Mouse (Mus musculus) testis, adult 2 months (tissue): ENCODE data around the gene Olfr17. TPM values are rescaled to one million over a fixed set of nuclear protein-coding genes. Genes with fewer than 3 reads are reported as not detected.
"Not testable (repeated sequence)": the region's sequence is repeated elsewhere in the genome, so short reads cannot be mapped to it uniquely, and the experiment has no call there.

Experiments
- H3K27ac ChIP-seq: fragments of 200-500 bp; 2 replicates; pipeline ENCODE4 v1.5.1; 2012; ENCODE audit warnings: low read depth, low read length; ENCODE audit not compliant: control insufficient read depth, insufficient read depth
- H3K27me3 ChIP-seq: fragments of 200-500 bp; 2 replicates; pipeline ENCODE4 v1.6.1; 2012; ENCODE audit warnings: mild to moderate bottlenecking, low read length, moderate library complexity; ENCODE audit not compliant: control insufficient read depth, insufficient read depth
- H3K36me3 ChIP-seq: fragments of 200-500 bp; 2 replicates; pipeline ENCODE4 v1.6.1; 2012; ENCODE audit warnings: mild to moderate bottlenecking, low read length; ENCODE audit not compliant: control insufficient read depth, insufficient read depth
- H3K4me1 ChIP-seq: fragments of 200-500 bp; 2 replicates; pipeline ENCODE4 v1.6.1; 2012; ENCODE audit warnings: low read length; ENCODE audit not compliant: control insufficient read depth, insufficient read depth
- H3K4me3 ChIP-seq: fragments of 200-500 bp; 2 replicates; pipeline ENCODE4 v1.5.1; 2012; ENCODE audit warnings: low read depth, mild to moderate bottlenecking, low read length, moderate library complexity, mixed read lengths; ENCODE audit not compliant: control insufficient read depth
- CTCF ChIP-seq: fragments of 200-500 bp; IDR thresholded peaks from 2 replicates; pipeline ENCODE4 v1.5.1; 2012; ENCODE audit warnings: low read depth, mild to moderate bottlenecking, inconsistent platforms, low read length, moderate library complexity; ENCODE audit not compliant: control insufficient read depth, insufficient read depth, insufficient replicate concordance
- POLR2A ChIP-seq: fragments of 200-500 bp; IDR thresholded peaks from 2 replicates; pipeline ENCODE4 v1.6.1; 2012; ENCODE audit warnings: low read depth, mild to moderate bottlenecking, inconsistent platforms, low read length, moderate library complexity; ENCODE audit not compliant: control insufficient read depth
- polyA plus RNA-seq: library from polyadenylated mRNA; depleted of rRNA; stranded (reverse); fragments of >200 nt; gene quantifications from 2 replicates; pipeline ENCODE4 v1.2.3, GENCODE M21; 2012; rRNA removed

The Olfr17 gene
- polyA plus RNA-seq: not detected in 2 replicates

- H3K4me1 ChIP-seq: no peaks in the 10 kb centered on the region
- no peaks in the 10 kb centered on the region for H3K36me3 ChIP-seq
- no peak within 1 kb of the TSS for H3K27ac ChIP-seq
- no peaks in the 10 kb centered on the region for H3K27me3 ChIP-seq
- no peak within 1 kb of the TSS for H3K4me3 ChIP-seq
- TF ChIP-seq CTCF (no peak), POLR2A (no peak)
Measured at GRCm38 (mm10) chr7:107092920-107093319, at the start of gene Olfr17. Olfr17 (plus strand) TSS chr7:107093220.

- TF ChIP-seq POLR2A: no peak
- no peak for TF ChIP-seq CTCF
- Histone ChIP-seq H3K36me3 (no peaks in the 10 kb centered on the region), H3K27ac (no peak overlapping the region), H3K4me1 (no peaks in the 10 kb centered on the region), H3K27me3 (no peaks in the 10 kb centered on the region), H3K4me3 (no peak overlapping the region)
Measured at GRCm38 (mm10) chr7:107044407-107044806, 48.6 kb upstream of the Olfr17 start.

GRCm38 (mm10) chr7:107045833-107046232 lies 47.2 kb upstream of the Olfr17 start:
- Histone ChIP-seq H3K27ac (no peak overlapping the region), H3K27me3 (no peaks in the 10 kb centered on the region)
- TF ChIP-seq POLR2A (no peak), CTCF (no peak)

DNA sequence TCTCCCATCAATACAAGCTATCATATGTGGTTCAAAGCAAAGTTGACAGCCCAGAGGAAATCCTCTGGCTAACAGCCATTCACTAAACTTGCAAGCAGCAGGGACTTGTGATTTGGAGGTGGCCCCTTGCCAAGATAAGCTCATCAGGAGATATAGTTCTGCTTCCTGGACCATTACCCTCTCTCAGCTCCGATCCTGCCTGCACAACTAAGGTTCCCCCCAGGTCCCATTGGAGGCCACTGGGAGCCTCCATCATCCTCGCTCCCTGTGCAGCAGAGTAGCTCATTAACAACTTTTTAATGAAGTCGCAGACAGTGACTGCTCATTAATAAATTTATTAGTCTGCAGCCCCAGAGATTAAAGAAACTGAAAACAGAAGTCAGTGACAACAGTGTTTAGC lies 45.4 kb upstream of the Olfr17 start:
- no peak overlapping the region for H3K4me3 ChIP-seq
- no peaks in the 10 kb centered on the region for H3K4me1 ChIP-seq
- no peaks in the 10 kb centered on the region for H3K27me3 ChIP-seq
- TF ChIP-seq POLR2A (no peak), CTCF (no peak)
- H3K27ac ChIP-seq: no peak overlapping the region
- no peaks in the 10 kb centered on the region for H3K36me3 ChIP-seq

More at GRCm38 (mm10) chr7:107045833-107046232, 47.2 kb upstream of the Olfr17 start:
- Histone ChIP-seq H3K4me3 (no peak overlapping the region), H3K4me1 (no peaks in the 10 kb centered on the region), H3K36me3 (no peaks in the 10 kb centered on the region)

GRCm38 (mm10) chr7:107070681-107071080 lies 22.3 kb upstream of the Olfr17 start, which contains the start of gene Olfr714:
Olfr714 (plus strand) TSS chr7:107070981.
- TF ChIP-seq CTCF (no peak), POLR2A (no peak)
- no peaks in the 10 kb centered on the region for H3K27me3 ChIP-seq
- no peak within 1 kb of the TSS for H3K4me3 ChIP-seq
- no peaks in the 10 kb centered on the region for H3K4me1 ChIP-seq
- no peak within 1 kb of the TSS for H3K27ac ChIP-seq
- no peaks in the 10 kb centered on the region for H3K36me3 ChIP-seq

- not testable (repeated sequence) for H3K36me3 ChIP-seq, H3K27me3 ChIP-seq, H3K4me1 ChIP-seq, H3K4me3 ChIP-seq, H3K27ac ChIP-seq
Measured at GRCm38 (mm10) chr7:107110269-107110668, 17.2 kb downstream of the Olfr17 start, which contains the start of gene Olfr715b. Olfr715b (minus strand) TSS chr7:107110369.

DNA sequence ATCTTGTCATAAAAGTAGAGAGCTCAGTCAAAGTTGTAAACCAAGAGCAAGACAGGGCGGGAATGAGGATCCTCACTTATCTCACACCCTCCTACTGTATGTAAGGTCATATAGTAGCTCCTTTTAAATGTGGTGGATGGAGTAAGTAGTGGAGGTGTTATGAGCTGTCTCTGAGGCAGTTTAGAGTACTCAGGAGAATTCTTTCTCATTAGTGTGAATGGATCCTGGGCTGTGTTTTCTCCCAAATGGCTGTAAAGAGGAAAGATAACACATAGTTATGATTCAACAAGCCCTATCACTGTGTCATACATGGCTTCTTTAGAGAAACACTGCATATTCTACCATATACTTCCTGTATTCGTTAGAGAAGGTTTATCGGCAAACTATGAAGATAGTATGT lies 38.0 kb downstream of the Olfr17 start, which contains the start of gene Olfr715:
TSS of gene Olfr715 (minus strand) at position 101 of the 400 bp plus-strand sequence.
- not testable (repeated sequence) for H3K27ac ChIP-seq, H3K4me1 ChIP-seq, H3K36me3 ChIP-seq, H3K27me3 ChIP-seq, H3K4me3 ChIP-seq

DNA sequence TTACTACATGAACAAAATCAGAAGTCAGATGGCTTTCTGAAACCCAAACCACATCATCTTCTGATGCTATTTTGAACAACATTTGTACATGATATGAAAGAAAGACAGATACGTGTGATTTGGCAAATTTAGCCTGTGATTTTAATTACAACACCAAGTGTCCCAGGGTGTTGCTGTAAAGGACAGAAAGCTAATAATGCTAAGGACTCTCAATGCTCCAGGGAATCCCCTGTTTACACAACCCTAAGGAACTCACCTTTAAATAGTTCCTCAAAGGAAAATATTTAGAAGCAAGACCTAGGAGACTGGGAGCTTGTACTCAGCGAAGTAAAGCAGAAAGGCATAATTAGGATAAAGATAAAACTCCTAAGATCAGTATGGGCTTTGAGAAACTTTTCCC lies 45.0 kb downstream of the Olfr17 start, which contains the start of gene Olfr716:
TSS of gene Olfr716 (plus strand) at position 301 of the 400 bp plus-strand sequence.
- not testable (repeated sequence) for H3K27ac ChIP-seq, H3K27me3 ChIP-seq, H3K4me3 ChIP-seq, H3K36me3 ChIP-seq, H3K4me1 ChIP-seq

Other genes starting within 250 kb of the Olfr17 start
- 0.20 and 0.58 TPM in 2 replicates for gene Olfr703, start 249.9 kb upstream of the Olfr17 start, polyA plus RNA-seq
- not detected in 2 replicates for gene Olfr704, start 230.0 kb upstream of the Olfr17 start, polyA plus RNA-seq
- not detected in 2 replicates for gene Olfr705, start 216.3 kb upstream of the Olfr17 start, polyA plus RNA-seq
- not detected in 2 replicates for gene Olfr706, start 205.1 kb upstream of the Olfr17 start, polyA plus RNA-seq
- not detected in 2 replicates for gene Olfr707, start 192.0 kb upstream of the Olfr17 start, polyA plus RNA-seq
- not detected in 2 replicates for gene Olfr1532-ps1, start 185.2 kb upstream of the Olfr17 start, polyA plus RNA-seq
- not detected in 2 replicates for gene Olfr709-ps1, start 161.0 kb upstream of the Olfr17 start, polyA plus RNA-seq
- not detected in 2 replicates for gene Olfr710, start 144.9 kb upstream of the Olfr17 start, polyA plus RNA-seq
- gene Olfr6, start 129.3 kb upstream of the Olfr17 start, polyA plus RNA-seq: not detected in 2 replicates
- gene Olfr711, start 117.8 kb upstream of the Olfr17 start, polyA plus RNA-seq: not detected in 2 replicates
- 0.09 TPM in 1 of 2 replicates, not detected in the other for gene Olfr2, start 87.1 kb upstream of the Olfr17 start, polyA plus RNA-seq
- gene Olfr713, start 62.0 kb upstream of the Olfr17 start, polyA plus RNA-seq: not detected in 2 replicates
- not detected in 2 replicates for gene Olfr714, start 22.2 kb upstream of the Olfr17 start, polyA plus RNA-seq
- not detected in 2 replicates for gene Olfr715b, start 17.1 kb downstream of the Olfr17 start, polyA plus RNA-seq
- gene Olfr715, start 37.9 kb downstream of the Olfr17 start, polyA plus RNA-seq: not detected in 2 replicates
- gene Olfr716, start 45.1 kb downstream of the Olfr17 start, polyA plus RNA-seq: not detected in 2 replicates
- 91.1 and 114 TPM in 2 replicates for gene Nlrp14, start 73.8 kb downstream of the Olfr17 start, polyA plus RNA-seq
- gene Rbmxl2, start 116.2 kb downstream of the Olfr17 start, polyA plus RNA-seq: 49.0 and 67.1 TPM in 2 replicates